Mouse (Mus musculus): ENCODE data around the gene Lin28a. TPM values are rescaled to one million over a fixed set of nuclear protein-coding genes. Genes with fewer than 3 reads are reported as not detected.
A peak's percentile ranks its signal among the peaks of the same experiment; 100 is the strongest.

Lin28a gene
- not detected in 2 replicates for polyA plus RNA-seq (2014; fragmentation: Nextera tagmentation; extraction: Ambion mirVana)

DNA sequence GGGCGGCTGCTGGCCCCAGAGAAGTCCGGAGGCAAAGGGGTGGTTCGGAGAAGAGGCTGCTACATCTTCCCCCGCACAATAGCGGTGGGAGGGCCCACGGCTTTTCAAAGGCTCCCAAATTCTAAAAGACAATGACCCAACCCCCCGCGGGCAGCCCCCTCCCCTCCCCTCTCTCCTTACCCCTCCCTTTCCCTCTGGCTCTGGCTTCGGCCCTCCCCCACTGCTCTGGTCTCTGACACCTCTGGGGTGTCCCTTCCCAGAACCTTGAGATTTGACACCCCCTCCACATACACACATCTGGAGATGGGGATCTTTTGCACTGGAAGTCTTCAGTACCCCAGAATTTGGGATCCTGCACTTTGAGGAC lies at the start of gene Lin28a:
Gene Lin28a, minus strand, starts transcription at position 63 of the 367 bp plus-strand sequence.
- peak within 1 kb of the TSS; percentile 50 for H3K4me2 ChIP-seq (ENCODE audit: low read length)
- H3K27me3 ChIP-seq (replicated peaks; ENCODE audit: control insufficient read depth, insufficient read depth, low read length) = peaks cover 17% of the 10 kb centered on the region
- WGBS = 1% methylated on average over 9 of the region's 9 CpGs
- peak within 1 kb of the TSS; percentile 24 for H3K4me3 ChIP-seq (ENCODE audit: low read depth, low read length)
- ATAC-seq (no peak), DNase-seq (ENCODE audit: low spot score) (no peak)
- H3K27ac ChIP-seq (ENCODE audit: low read depth, low read length) = 0 out of 2 replicates have a peak within 1 kb of the TSS, but pooled peaks have one; percentile 44
- H3K9me3 ChIP-seq (replicated peaks; ENCODE audit: control insufficient read depth, low read length) = no peaks in the 10 kb centered on the region
- H3K4me1 ChIP-seq (ENCODE audit: control insufficient read depth, insufficient read depth, low read length) = peaks cover 14% of the 10 kb centered on the region
- H3K36me3 ChIP-seq (ENCODE audit: control insufficient read depth, insufficient read depth, low read length) = no peaks in the 10 kb centered on the region
- peak within 1 kb of the TSS; percentile 45; the same call in 1 of the 2 replicates for H3K9ac ChIP-seq (ENCODE audit: low read length)

- H3K4me1 ChIP-seq (ENCODE audit: control insufficient read depth, insufficient read depth, low read length) = no peaks in the 10 kb centered on the region
- H3K4me3 ChIP-seq (ENCODE audit: low read depth, low read length) = no peak overlapping the region
- H3K27ac ChIP-seq (ENCODE audit: low read depth, low read length) = no peak overlapping the region
- DNase-seq (ENCODE audit: low spot score) (no peak), ATAC-seq (no peak)
- no peaks in the 10 kb centered on the region for H3K36me3 ChIP-seq (ENCODE audit: control insufficient read depth, insufficient read depth, low read length)
- whole genome bisulfite sequencing = 82% methylated on average over 7 of the region's 7 CpGs
- 0 out of 2 replicates have a peak, but pooled peaks cover 4% of the 10 kb centered on the region for H3K27me3 ChIP-seq (replicated peaks; ENCODE audit: control insufficient read depth, insufficient read depth, low read length)
- no peak overlapping the region for H3K4me2 ChIP-seq (ENCODE audit: low read length)
- no peaks in the 10 kb centered on the region for H3K9me3 ChIP-seq (replicated peaks; ENCODE audit: control insufficient read depth, low read length)
- H3K9ac ChIP-seq (ENCODE audit: low read length) = no peak overlapping the region
These were observed 49.3 kb upstream of the Lin28a start for GRCm38 (mm10) chr4:134067833-134068544.

DNA sequence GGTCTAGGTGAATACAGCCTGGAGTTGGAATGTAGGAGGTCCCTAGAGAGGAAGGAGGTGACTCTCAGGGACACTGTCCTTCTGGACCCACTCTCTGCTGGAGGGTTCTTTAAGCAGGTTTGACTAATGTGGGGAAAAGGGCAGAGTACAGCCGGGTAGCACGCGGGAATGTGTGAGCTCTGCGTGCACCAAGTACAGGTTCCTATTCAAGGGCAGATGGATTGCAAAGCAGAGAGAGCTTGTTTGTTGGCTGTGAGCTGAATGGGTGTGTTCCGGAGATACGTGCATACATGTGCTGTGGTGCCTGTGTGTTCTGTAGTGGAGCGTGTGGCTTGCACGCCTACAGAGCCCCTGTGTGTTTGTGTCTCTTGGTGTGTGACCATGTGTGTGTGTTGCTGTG lies 48.7 kb upstream of the Lin28a start:
- no peaks in the 10 kb centered on the region for H3K4me1 ChIP-seq (ENCODE audit: control insufficient read depth, insufficient read depth, low read length)
- H3K9ac ChIP-seq (ENCODE audit: low read length) = no peak overlapping the region
- H3K4me2 ChIP-seq (ENCODE audit: low read length) = no peak overlapping the region
- no peak overlapping the region for H3K4me3 ChIP-seq (ENCODE audit: low read depth, low read length)
- no peak for ATAC-seq
- no peaks in the 10 kb centered on the region for H3K9me3 ChIP-seq (replicated peaks; ENCODE audit: control insufficient read depth, low read length)
- no peak overlapping the region for H3K27ac ChIP-seq (ENCODE audit: low read depth, low read length)
- no peaks in the 10 kb centered on the region for H3K36me3 ChIP-seq (ENCODE audit: control insufficient read depth, insufficient read depth, low read length)
- no peak for DNase-seq (ENCODE audit: low spot score)
- 91% methylated on average over 8 of the region's 8 CpGs for WGBS
- H3K27me3 ChIP-seq (replicated peaks; ENCODE audit: control insufficient read depth, insufficient read depth, low read length) = 0 out of 2 replicates have a peak, but pooled peaks cover 4% of the 10 kb centered on the region

DNA sequence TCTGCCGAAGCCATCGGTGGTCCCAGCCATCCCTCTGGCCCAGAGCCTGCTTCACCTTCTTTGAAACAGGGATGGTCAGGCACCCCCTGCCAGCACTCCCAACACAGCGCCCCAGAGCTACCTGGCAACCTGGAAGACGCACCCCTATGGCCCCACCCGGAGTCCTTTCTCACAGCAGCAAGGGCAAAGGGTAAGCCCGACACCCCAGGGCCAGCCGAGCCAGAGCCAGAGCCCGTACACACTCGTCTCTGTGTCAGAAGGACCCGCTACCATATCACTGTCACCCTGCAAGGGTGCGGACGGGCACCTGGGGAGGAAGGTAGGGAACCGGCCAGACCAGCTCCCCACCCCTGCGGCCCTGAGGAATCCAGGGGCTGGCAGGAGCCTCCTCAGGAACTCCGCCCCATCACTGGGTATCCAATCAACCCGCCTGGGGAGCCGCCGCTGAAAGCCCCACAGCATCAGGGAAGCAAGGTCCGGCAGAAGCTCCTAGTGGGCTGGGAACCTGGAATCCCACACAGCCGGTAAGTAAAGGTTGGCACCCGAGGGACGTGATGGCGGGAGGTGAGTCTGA lies 46.9 kb upstream of the Lin28a start:
- no peak overlapping the region for H3K9ac ChIP-seq (ENCODE audit: low read length)
- no peaks in the 10 kb centered on the region for H3K36me3 ChIP-seq (ENCODE audit: control insufficient read depth, insufficient read depth, low read length)
- H3K27me3 ChIP-seq (replicated peaks; ENCODE audit: control insufficient read depth, insufficient read depth, low read length) = 0 out of 2 replicates have a peak, but pooled peaks cover 4% of the 10 kb centered on the region
- H3K4me2 ChIP-seq (ENCODE audit: low read length) = no peak overlapping the region
- no peaks in the 10 kb centered on the region for H3K9me3 ChIP-seq (replicated peaks; ENCODE audit: control insufficient read depth, low read length)
- no peaks in the 10 kb centered on the region for H3K4me1 ChIP-seq (ENCODE audit: control insufficient read depth, insufficient read depth, low read length)
- WGBS = 21% methylated on average over 23 of the region's 23 CpGs
- ATAC-seq (no peak), DNase-seq (ENCODE audit: low spot score) (no peak)
- no peak overlapping the region for H3K4me3 ChIP-seq (ENCODE audit: low read depth, low read length)
- H3K27ac ChIP-seq (ENCODE audit: low read depth, low read length) = no peak overlapping the region

DNA sequence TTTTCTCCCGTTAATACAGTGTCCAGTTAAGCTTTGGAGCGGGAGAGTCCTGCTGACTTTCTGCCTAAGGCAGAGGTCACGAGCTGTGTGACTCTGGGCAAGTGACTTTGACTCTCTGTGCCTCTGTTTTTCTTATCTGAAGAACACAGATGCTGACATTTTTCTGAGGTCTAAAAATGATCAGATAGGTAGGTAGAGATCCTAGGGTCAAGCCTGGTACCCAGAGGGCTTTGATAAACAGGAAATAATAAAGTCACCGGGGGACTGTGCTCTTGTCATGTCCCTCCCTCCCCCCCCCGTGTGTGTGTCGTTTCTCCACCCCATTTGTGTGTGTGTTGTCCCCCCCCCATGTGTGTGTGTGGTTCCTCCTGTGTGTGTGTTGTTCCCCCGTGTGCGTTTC lies 43.9 kb upstream of the Lin28a start:
- ATAC-seq (no peak), DNase-seq (ENCODE audit: low spot score) (no peak)
- no peaks in the 10 kb centered on the region for H3K36me3 ChIP-seq (ENCODE audit: control insufficient read depth, insufficient read depth, low read length)
- H3K27me3 ChIP-seq (replicated peaks; ENCODE audit: control insufficient read depth, insufficient read depth, low read length) = 0 out of 2 replicates have a peak, but pooled peaks cover 4% of the 10 kb centered on the region
- H3K4me1 ChIP-seq (ENCODE audit: control insufficient read depth, insufficient read depth, low read length) = no peaks in the 10 kb centered on the region
- H3K9ac ChIP-seq (ENCODE audit: low read length) = no peak overlapping the region
- H3K4me2 ChIP-seq (ENCODE audit: low read length) = no peak overlapping the region
- WGBS = 68% methylated on average over 8 of the region's 8 CpGs
- no peak overlapping the region for H3K27ac ChIP-seq (ENCODE audit: low read depth, low read length)
- no peaks in the 10 kb centered on the region for H3K9me3 ChIP-seq (replicated peaks; ENCODE audit: control insufficient read depth, low read length)
- no peak overlapping the region for H3K4me3 ChIP-seq (ENCODE audit: low read depth, low read length)

DNA sequence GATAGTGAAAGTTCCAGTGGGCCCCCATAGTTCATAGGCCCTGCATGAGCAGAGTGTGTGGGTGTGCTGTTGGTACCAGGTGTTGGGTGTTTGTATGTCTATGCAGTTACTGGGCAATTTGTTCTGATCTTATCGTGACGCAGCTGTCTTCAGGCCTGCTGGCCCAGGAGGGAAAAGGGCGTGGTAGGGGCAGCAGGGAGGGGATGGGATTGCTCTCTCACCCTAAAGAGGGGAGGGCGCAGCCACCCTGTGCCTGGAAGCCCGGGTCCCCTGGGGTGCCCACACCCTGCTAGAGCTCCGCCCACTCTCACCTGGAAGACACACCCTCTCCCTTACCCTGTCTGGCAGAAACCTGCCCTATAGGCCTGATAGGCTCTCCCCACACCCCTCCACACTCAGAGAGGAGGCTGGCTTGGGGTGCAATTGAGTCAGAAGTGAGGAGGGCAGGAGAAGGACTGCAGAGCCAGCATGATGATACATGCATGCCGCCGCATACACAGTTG lies 43.4 kb upstream of the Lin28a start:
- H3K27me3 ChIP-seq (replicated peaks; ENCODE audit: control insufficient read depth, insufficient read depth, low read length) = 0 out of 2 replicates have a peak, but pooled peaks cover 4% of the 10 kb centered on the region
- H3K36me3 ChIP-seq (ENCODE audit: control insufficient read depth, insufficient read depth, low read length) = no peaks in the 10 kb centered on the region
- DNase-seq (ENCODE audit: low spot score) (no peak), ATAC-seq (no peak)
- H3K4me1 ChIP-seq (ENCODE audit: control insufficient read depth, insufficient read depth, low read length) = no peaks in the 10 kb centered on the region
- no peak overlapping the region for H3K27ac ChIP-seq (ENCODE audit: low read depth, low read length)
- no peak overlapping the region for H3K4me2 ChIP-seq (ENCODE audit: low read length)
- no peaks in the 10 kb centered on the region for H3K9me3 ChIP-seq (replicated peaks; ENCODE audit: control insufficient read depth, low read length)
- 62% methylated on average over 7 of the region's 8 CpGs for WGBS
- H3K9ac ChIP-seq (ENCODE audit: low read length) = no peak overlapping the region
- no peak overlapping the region for H3K4me3 ChIP-seq (ENCODE audit: low read depth, low read length)

GRCm38 (mm10) chr4:134061166-134061830 lies 42.7 kb upstream of the Lin28a start:
- no peaks in the 10 kb centered on the region for H3K9me3 ChIP-seq (replicated peaks; ENCODE audit: control insufficient read depth, low read length)
- no peaks in the 10 kb centered on the region for H3K36me3 ChIP-seq (ENCODE audit: control insufficient read depth, insufficient read depth, low read length)
- H3K27ac ChIP-seq (ENCODE audit: low read depth, low read length) = no peak overlapping the region
- WGBS = 66% methylated on average over 18 of the region's 18 CpGs
- ATAC-seq (no peak), DNase-seq (ENCODE audit: low spot score) (no peak)
- H3K27me3 ChIP-seq (replicated peaks; ENCODE audit: control insufficient read depth, insufficient read depth, low read length) = 0 out of 2 replicates have a peak, but pooled peaks cover 4% of the 10 kb centered on the region
- H3K4me1 ChIP-seq (ENCODE audit: control insufficient read depth, insufficient read depth, low read length) = no peaks in the 10 kb centered on the region
- no peak overlapping the region for H3K4me2 ChIP-seq (ENCODE audit: low read length)
- no peak overlapping the region for H3K4me3 ChIP-seq (ENCODE audit: low read depth, low read length)
- H3K9ac ChIP-seq (ENCODE audit: low read length) = no peak overlapping the region

DNA sequence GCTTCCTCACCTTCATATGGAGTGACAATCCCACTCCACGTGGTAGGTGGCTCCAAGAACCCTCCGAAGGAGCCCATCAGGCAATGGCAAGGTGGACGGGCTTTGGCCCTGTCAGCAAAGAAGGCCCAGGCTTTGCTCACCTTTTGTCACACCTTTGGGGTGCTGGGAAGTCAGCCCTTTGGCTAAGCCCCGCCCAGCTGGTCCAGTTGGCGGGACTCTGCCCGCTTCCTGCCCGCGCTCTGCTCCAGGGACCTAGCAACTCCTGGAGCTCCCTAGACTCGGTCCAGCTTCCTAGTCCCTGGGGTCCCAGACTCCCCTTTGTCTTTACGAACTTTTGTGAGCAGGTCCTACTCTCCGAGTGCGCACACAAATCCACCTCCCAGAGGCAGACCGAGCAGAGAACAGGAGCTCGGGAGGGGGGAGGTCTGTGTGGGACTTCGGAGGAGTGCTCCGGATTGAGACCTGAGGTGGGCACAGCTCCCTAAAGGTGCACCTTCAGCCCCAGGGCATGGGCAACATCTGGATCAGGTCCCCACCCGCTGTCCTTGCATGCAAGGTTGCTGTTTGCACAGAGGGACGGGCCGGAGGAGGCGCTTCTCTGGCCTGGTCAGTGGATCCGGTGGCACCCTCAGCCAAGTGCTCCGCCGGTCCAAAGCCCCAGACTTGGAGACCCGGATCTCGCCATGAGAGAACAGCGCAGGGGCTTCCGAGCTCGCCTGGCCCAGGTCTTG lies 41.7 kb upstream of the Lin28a start, which contains the start of gene Crybg2:
Gene Crybg2, plus strand, starts transcription at position 681 of the 731 bp plus-strand sequence.
- 46% methylated on average over 28 of the region's 28 CpGs for WGBS
- H3K27ac ChIP-seq (ENCODE audit: low read depth, low read length) = no peak within 1 kb of the TSS
- H3K9ac ChIP-seq (ENCODE audit: low read length) = no peak within 1 kb of the TSS
- DNase-seq (ENCODE audit: low spot score) (no peak), ATAC-seq (no peak)
- no peak within 1 kb of the TSS for H3K4me2 ChIP-seq (ENCODE audit: low read length)
- no peak within 1 kb of the TSS for H3K4me3 ChIP-seq (ENCODE audit: low read depth, low read length)
- no peaks in the 10 kb centered on the region for H3K4me1 ChIP-seq (ENCODE audit: control insufficient read depth, insufficient read depth, low read length)
- no peaks in the 10 kb centered on the region for H3K36me3 ChIP-seq (ENCODE audit: control insufficient read depth, insufficient read depth, low read length)
- H3K9me3 ChIP-seq (replicated peaks; ENCODE audit: control insufficient read depth, low read length) = no peaks in the 10 kb centered on the region
- H3K27me3 ChIP-seq (replicated peaks; ENCODE audit: control insufficient read depth, insufficient read depth, low read length) = no peaks in the 10 kb centered on the region
